Mouse (Mus musculus) lung, postnatal 0 days (tissue): ENCODE data around the gene Dlgap4.

Source experiments
- CTCF ChIP-seq: IDR thresholded peaks from 2 replicates; pipeline ENCODE4 v1.5.1; 2016; ENCODE audit warnings: antibody characterized with exemption, mild to moderate bottlenecking
- EP300 ChIP-seq: IDR thresholded peaks from 2 replicates; pipeline ENCODE4 v1.6.1; 2016; ENCODE audit warnings: antibody characterized with exemption, mild to moderate bottlenecking, control low read depth

DNA sequence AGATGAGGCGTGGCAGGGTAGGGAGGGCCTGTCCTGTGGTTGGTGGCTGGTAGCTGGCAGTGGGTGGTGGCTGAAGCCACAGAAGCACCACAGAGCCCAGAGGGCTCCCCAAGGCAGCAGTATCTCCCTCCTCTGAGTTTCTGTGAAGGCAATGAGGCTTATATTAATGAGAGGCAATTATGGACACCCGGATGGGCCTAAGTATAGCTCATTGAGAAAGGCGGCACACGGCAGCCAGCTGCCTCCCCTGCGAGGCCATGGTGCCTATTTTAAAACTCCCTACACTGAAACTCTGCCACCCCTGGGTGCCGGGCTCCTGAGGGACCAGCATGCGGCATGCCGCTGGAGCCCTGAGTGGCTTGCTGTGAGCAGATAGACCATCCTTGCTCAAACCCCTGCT lies 83.8 kb downstream of the Dlgap4 start:
- TF ChIP-seq CTCF (no peak), EP300 (no peak)
